ENCODE assay signal across 8 mouse cellular contexts in the genomic region with DNA sequence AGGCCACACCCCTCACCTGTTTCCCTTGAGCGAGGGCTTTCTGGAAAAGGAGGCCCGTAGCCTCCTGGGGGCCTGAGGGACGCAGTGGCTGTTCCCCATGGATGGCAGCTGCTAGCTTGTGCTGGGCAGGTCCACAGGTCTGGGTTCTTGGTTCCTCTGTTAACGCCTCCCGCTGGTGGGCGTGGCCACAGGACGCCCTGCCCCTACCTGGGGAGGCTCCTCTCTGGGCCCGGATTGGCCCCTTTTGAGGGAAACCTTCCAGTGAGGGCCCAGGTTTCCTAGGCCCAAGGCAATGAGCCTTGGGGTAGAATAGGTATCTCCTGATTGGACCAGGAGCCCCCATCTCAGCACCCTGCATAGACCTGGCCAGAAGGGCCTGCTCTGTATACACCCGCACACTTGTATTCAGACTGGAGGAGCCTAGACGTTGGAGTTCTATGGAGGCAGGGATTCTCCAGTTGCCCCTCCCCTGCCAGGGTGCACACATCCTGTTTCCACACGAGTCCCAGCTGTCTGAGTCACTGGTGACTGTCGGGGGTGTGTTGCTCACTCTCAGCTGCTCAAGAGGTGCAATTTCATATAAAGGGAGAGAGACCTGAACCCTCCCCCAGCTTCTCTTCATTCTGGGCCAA. TPM values are rescaled to one million over a fixed set of nuclear protein-coding genes. Genes with fewer than 3 reads are reported as not detected.
A peak's percentile ranks its signal among the peaks of the same experiment; 100 is the strongest.
DNase-seq lines count a peak whose midpoint lies in the region; ATAC-seq and TF ChIP-seq lines count a peak whose summit lies in the region.

No protein-coding gene starts in this region.

- H3K9ac ChIP-seq in hindbrain, embryonic 13.5 days: no peak overlapping the region
- no peak overlapping the region; the same call in 1 of the 2 replicates for H3K9ac ChIP-seq in hindbrain, embryonic 12.5 days

- 21% methylated on average over 12 of the region's 12 CpGs for WGBS in hindbrain, embryonic 10.5 days
- 28% methylated on average over 12 of the region's 12 CpGs for WGBS in hindbrain, embryonic 13.5 days
- 26% methylated on average over 12 of the region's 12 CpGs for WGBS in hindbrain, embryonic 12.5 days
- WGBS in lung, adult 2 months: 30% methylated on average over 12 of the region's 12 CpGs

- no peak for DNase-seq in hindbrain, embryonic 10.5 days (ENCODE audit: low spot score)
- peak; percentile 80 for DNase-seq in ZHBTc4 (ENCODE audit: low read depth, low spot score)
- peak; percentile 41 for DNase-seq in lung, adult 2 months
- DNase-seq in T-cell, adult 2 months (ENCODE audit: low spot score): no peak
- no peak for DNase-seq in cerebellum, postnatal 36 days
- no peak for DNase-seq in cerebellum, postnatal 4 days (ENCODE audit: low spot score in 2 of 2)

- no peak for TF ChIP-seq CTCF in lung, adult 2 months (IDR thresholded peaks at IDR 0.05; ENCODE audit: insufficient read depth, low read length)

- H3K27me3 ChIP-seq in hindbrain, embryonic 10.5 days (ENCODE audit: insufficient read depth, poor library complexity, severe bottlenecking): 0 out of 2 replicates have a peak, but pooled peaks cover 3% of the 10 kb centered on the region
- no peaks in the 10 kb centered on the region for H3K27me3 ChIP-seq in hindbrain, embryonic 13.5 days
- no peaks in the 10 kb centered on the region for H3K27me3 ChIP-seq in hindbrain, embryonic 12.5 days

- H3K36me3 ChIP-seq in hindbrain, embryonic 10.5 days: peaks cover 57% of the 10 kb centered on the region
- peaks cover 64% of the 10 kb centered on the region for H3K36me3 ChIP-seq in hindbrain, embryonic 13.5 days
- H3K36me3 ChIP-seq in hindbrain, embryonic 12.5 days: peaks cover 40% of the 10 kb centered on the region

- no peak for ATAC-seq in hindbrain, embryonic 13.5 days (ENCODE audit: low FRiP score)
- 0 out of 2 replicates have a peak, but pooled peaks have one; percentile 17 for ATAC-seq in hindbrain, embryonic 12.5 days (ENCODE audit: low FRiP score)

- peak overlapping the region; percentile 27; the same call in 1 of the 2 replicates for H3K4me3 ChIP-seq in hindbrain, embryonic 10.5 days
- H3K4me3 ChIP-seq in hindbrain, embryonic 13.5 days: no peak overlapping the region
- H3K4me3 ChIP-seq in hindbrain, embryonic 12.5 days: no peak overlapping the region
- H3K4me3 ChIP-seq in lung, adult 2 months (replicated peaks; ENCODE audit: extremely low read depth, low read depth, low read length): peak overlapping the region; percentile 39

- H3K27ac ChIP-seq in hindbrain, embryonic 10.5 days: peak overlapping the region; percentile 13; the same call in 1 of the 2 replicates
- no peak overlapping the region for H3K27ac ChIP-seq in hindbrain, embryonic 13.5 days
- no peak overlapping the region for H3K27ac ChIP-seq in hindbrain, embryonic 12.5 days

- no peak for TF ChIP-seq POLR2A in lung, adult 2 months (IDR thresholded peaks at IDR 0.05; ENCODE audit: borderline replicate concordance, extremely low read depth, low read depth, low read length)

- no peaks in the 10 kb centered on the region for H3K9me3 ChIP-seq in hindbrain, embryonic 10.5 days
- H3K9me3 ChIP-seq in hindbrain, embryonic 13.5 days: no peaks in the 10 kb centered on the region
- no peaks in the 10 kb centered on the region for H3K9me3 ChIP-seq in hindbrain, embryonic 12.5 days (replicated peaks)

- no peak overlapping the region for H3K4me2 ChIP-seq in hindbrain, embryonic 13.5 days
- H3K4me2 ChIP-seq in hindbrain, embryonic 12.5 days (replicated peaks): no peak overlapping the region

- H3K4me1 ChIP-seq in hindbrain, embryonic 10.5 days (replicated peaks): peaks cover 22% of the 10 kb centered on the region
- peaks cover 16% of the 10 kb centered on the region for H3K4me1 ChIP-seq in hindbrain, embryonic 13.5 days (replicated peaks)
- H3K4me1 ChIP-seq in hindbrain, embryonic 12.5 days: peaks cover 9% of the 10 kb centered on the region
- no peaks in the 10 kb centered on the region; the same call in 1 of the 2 replicates for H3K4me1 ChIP-seq in lung, adult 2 months (ENCODE audit: control insufficient read depth, insufficient read depth, low read length)

RNA-seq across cellular contexts. Expression of a gene that starts 6.1 kb away (rescaled TPM):
- 22.3 and 23.0 TPM in 2 replicates for polyA plus RNA-seq in hindbrain, embryonic 10.5 days (2016; fragmentation: Nextera tagmentation; extraction: Ambion mirVana)
- 26.4 and 26.6 TPM in 2 replicates for polyA plus RNA-seq in hindbrain, embryonic 13.5 days (2015; fragmentation: Nextera tagmentation; extraction: Ambion mirVana)
- 29.0 and 30.5 TPM in 2 replicates for polyA plus RNA-seq in hindbrain, embryonic 12.5 days (2016; fragmentation: Nextera tagmentation; extraction: Ambion mirVana)
- polyA plus RNA-seq in lung, adult 2 months (2012; rRNA removed): 61.9 and 78.1 TPM in 2 replicates

RNA-seq across cellular contexts. Expression of a gene that starts 7.3 kb away (rescaled TPM):
- polyA plus RNA-seq in hindbrain, embryonic 10.5 days (2016; fragmentation: Nextera tagmentation; extraction: Ambion mirVana): 91.4 and 108 TPM in 2 replicates
- 49.0 and 53.7 TPM in 2 replicates for polyA plus RNA-seq in hindbrain, embryonic 13.5 days (2015; fragmentation: Nextera tagmentation; extraction: Ambion mirVana)
- polyA plus RNA-seq in hindbrain, embryonic 12.5 days (2016; fragmentation: Nextera tagmentation; extraction: Ambion mirVana): 71.1 and 76.7 TPM in 2 replicates
- 44.1 and 54.6 TPM in 2 replicates for polyA plus RNA-seq in lung, adult 2 months (2012; rRNA removed)

RNA-seq across cellular contexts. Expression of a gene that starts 12.8 kb away (rescaled TPM):
- polyA plus RNA-seq in hindbrain, embryonic 10.5 days (2016; fragmentation: Nextera tagmentation; extraction: Ambion mirVana): 1.2 and 1.8 TPM in 2 replicates
- 2.5 and 2.7 TPM in 2 replicates for polyA plus RNA-seq in hindbrain, embryonic 13.5 days (2015; fragmentation: Nextera tagmentation; extraction: Ambion mirVana)
- 2.3 and 2.6 TPM in 2 replicates for polyA plus RNA-seq in hindbrain, embryonic 12.5 days (2016; fragmentation: Nextera tagmentation; extraction: Ambion mirVana)
- 2.0 and 6.0 TPM in 2 replicates for polyA plus RNA-seq in lung, adult 2 months (2012; rRNA removed)

RNA-seq across cellular contexts. Expression of a gene that starts 25.4 kb away (rescaled TPM):
- 4.3 and 7.0 TPM in 2 replicates for polyA plus RNA-seq in hindbrain, embryonic 10.5 days (2016; fragmentation: Nextera tagmentation; extraction: Ambion mirVana)
- 4.9 and 6.8 TPM in 2 replicates for polyA plus RNA-seq in hindbrain, embryonic 13.5 days (2015; fragmentation: Nextera tagmentation; extraction: Ambion mirVana)
- polyA plus RNA-seq in hindbrain, embryonic 12.5 days (2016; fragmentation: Nextera tagmentation; extraction: Ambion mirVana): 7.0 and 7.6 TPM in 2 replicates
- 4.6 and 5.1 TPM in 2 replicates for polyA plus RNA-seq in lung, adult 2 months (2012; rRNA removed)

RNA-seq across cellular contexts. Expression of a gene that starts 26.9 kb away (rescaled TPM):
- 2.1 and 2.7 TPM in 2 replicates for polyA plus RNA-seq in hindbrain, embryonic 10.5 days (2016; fragmentation: Nextera tagmentation; extraction: Ambion mirVana)
- 2.8 and 3.1 TPM in 2 replicates for polyA plus RNA-seq in hindbrain, embryonic 13.5 days (2015; fragmentation: Nextera tagmentation; extraction: Ambion mirVana)
- 3.0 and 3.9 TPM in 2 replicates for polyA plus RNA-seq in hindbrain, embryonic 12.5 days (2016; fragmentation: Nextera tagmentation; extraction: Ambion mirVana)
- 0.22 and 2.9 TPM in 2 replicates for polyA plus RNA-seq in lung, adult 2 months (2012; rRNA removed)

Comparison
In these comparisons a context has a peak if more than half of its experiments do, and no peak if none do; other contexts are left out.
1. H3K4me3 ChIP-seq: peak in hindbrain, embryonic 10.5 days (single experiment) and lung, adult 2 months (single experiment); none in hindbrain, embryonic 13.5 days (single experiment) and hindbrain, embryonic 12.5 days (single experiment).
2. DNase-seq: peak in ZHBTc4 (single experiment) and lung, adult 2 months (single experiment); none in hindbrain, embryonic 10.5 days (single experiment), T-cell, adult 2 months (single experiment), cerebellum, postnatal 36 days (0 of 2) and cerebellum, postnatal 4 days (0 of 2).